Mouse (Mus musculus): ENCODE results near the gene Rora.

Gene Rora

GRCm38 (mm10) chr9:68821388-68821787 lies 167.8 kb downstream of the Rora start:
- no peak for DNase-seq (ENCODE audit: low spot score)

DNA sequence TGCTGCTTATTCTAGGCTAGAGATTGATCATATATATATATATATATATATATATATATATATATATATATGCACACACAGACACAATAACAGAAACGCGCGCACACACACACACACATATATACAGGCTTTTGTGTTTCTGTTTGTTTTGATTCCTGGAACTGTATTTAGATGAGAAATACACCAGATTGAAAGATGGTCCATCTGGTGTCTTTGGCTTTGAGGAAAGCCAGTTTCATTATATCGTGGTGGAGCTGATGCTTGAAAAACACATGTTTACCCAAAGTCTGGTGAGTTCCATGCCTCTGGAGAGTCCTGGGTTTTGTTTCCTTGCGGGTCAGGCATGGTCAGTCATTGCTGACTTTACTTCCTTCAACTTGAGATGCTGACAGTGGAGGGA lies 169.7 kb downstream of the Rora start:
- DNase-seq (ENCODE audit: low spot score): no peak

GRCm38 (mm10) chr9:68825107-68825506 lies 171.5 kb downstream of the Rora start:
- DNase-seq (ENCODE audit: low spot score): no peak

- no peak for DNase-seq (ENCODE audit: low spot score)
Observed at GRCm38 (mm10) chr9:68825841-68826240, 172.3 kb downstream of the Rora start.

DNA sequence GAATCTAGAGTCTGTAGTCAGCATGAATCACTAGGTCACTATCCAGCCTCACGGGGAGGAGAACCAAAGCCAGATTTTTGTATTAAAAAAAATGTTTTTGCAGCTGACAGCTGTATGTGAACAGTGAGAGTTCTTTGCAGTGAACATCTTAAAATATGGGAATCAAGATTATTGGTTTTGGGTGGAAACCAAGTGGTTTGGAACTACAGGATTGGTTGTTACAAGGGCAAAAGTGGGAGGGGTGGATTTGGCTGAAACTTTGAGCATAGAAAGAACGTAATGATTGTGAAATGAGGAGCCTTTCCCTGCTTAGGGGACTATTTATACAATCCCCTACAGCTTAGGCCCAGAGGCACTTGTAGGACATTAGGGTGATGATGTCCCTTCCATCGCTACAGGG lies 173.9 kb downstream of the Rora start:
- DNase-seq (ENCODE audit: low spot score): no peak

- DNase-seq (ENCODE audit: low spot score): peak; percentile 29
Observed at GRCm38 (mm10) chr9:68829903-68830302, 176.3 kb downstream of the Rora start.

GRCm38 (mm10) chr9:68833323-68833722 lies 179.7 kb downstream of the Rora start:
- DNase-seq (ENCODE audit: low spot score): no peak

- no peak for DNase-seq (ENCODE audit: low spot score)
Observed at GRCm38 (mm10) chr9:68835037-68835649, 181.6 kb downstream of the Rora start.

DNA sequence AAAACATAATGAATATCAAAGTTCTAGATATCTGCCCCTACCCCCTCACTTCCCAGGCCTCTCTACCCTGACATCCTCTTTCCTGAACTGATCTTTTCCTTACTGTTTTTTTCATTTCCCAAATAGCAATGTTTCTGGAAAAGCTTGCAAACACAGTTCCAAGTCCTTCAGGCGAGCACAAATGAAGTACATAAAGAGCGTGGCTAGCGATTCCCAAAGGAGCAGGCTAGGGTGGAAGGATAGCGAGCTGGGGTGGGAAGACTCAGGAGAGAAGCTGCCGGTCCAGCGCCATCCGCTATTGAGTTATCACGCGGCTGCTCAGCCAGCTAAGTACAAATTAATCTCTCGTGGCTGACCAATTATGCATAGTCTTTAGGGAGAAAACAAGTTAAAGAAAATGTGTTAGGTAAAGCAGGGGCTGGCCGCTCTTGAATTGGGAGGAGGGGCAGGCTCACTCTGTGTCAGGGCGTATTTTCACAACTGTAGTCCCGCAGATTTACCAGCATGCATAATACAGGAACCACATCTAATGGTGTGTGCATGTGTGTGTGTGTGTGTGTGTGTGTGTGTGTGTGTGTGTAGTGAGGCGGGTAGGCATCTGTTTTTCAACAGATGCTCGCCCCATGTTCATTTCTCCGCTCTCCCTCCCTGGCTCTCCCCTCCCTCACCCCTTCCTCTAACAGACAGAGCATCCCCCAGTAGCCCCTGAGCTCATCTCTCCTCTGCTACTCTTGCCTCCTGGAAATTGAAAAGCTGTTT lies 188.7 kb downstream of the Rora start:
- no peak for DNase-seq (ENCODE audit: low spot score)

- DNase-seq (ENCODE audit: low spot score): no peak
Observed at GRCm38 (mm10) chr9:68845556-68845955, 192.0 kb downstream of the Rora start.

GRCm38 (mm10) chr9:68850321-68850720 lies 196.7 kb downstream of the Rora start:
- DNase-seq (ENCODE audit: low spot score): no peak

DNA sequence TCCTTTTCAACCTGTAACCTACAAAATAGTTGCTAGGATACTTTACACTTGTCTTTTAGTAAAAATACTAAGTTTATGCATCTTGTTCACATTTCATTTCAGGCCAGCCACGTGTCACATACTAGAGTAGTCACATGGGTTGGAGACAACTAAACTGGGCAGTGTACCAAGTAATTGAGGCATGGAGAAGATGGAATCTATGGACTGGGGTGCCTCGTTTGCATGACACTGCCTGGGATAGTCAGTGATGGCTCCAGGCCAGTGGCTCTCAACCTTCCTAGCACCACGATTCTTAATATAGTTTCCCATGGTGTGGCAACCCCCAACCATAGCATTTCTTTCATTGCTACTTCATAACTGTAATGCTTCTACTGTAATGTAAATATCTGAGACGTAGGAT lies 198.6 kb downstream of the Rora start:
- no peak for DNase-seq (ENCODE audit: low spot score)

DNA sequence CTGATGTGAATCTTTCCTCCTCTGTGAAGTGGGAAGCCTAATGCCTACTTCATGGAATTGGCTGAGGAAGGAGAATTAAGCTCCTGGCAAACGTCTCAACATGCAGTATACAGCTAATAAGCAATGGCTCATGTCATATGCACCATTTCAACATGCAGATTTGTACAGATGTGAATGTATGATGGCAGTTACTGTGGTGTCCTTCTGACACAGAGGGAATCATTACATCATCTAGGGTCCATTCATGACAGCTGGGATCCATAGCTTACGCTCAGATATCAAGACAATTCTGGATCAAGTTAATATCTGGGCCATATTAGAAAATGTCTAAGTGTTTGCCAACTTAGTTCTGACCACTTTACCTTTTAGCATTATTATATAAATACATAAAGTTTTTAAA lies 199.3 kb downstream of the Rora start:
- no peak for DNase-seq (ENCODE audit: low spot score)

DNA sequence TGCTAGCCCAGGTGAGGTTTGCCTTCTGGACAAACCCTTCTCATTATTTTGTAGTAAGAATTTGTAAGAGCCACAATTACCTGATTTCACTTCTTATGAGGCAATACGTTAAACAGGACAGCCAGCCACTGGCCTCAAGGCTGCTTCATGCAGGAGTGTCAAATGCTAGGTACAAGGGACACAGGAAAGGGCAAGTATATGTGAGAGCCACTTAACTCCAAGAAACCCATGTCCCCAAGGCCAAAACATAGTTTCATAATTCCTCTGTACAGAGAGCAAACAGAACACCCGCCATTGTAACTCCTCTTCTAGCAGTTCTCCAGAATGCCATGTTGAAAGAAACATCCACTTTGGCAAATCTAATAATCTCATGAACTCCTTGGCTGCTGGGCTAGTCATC lies 205.9 kb downstream of the Rora start:
- no peak for DNase-seq (ENCODE audit: low spot score)

DNA sequence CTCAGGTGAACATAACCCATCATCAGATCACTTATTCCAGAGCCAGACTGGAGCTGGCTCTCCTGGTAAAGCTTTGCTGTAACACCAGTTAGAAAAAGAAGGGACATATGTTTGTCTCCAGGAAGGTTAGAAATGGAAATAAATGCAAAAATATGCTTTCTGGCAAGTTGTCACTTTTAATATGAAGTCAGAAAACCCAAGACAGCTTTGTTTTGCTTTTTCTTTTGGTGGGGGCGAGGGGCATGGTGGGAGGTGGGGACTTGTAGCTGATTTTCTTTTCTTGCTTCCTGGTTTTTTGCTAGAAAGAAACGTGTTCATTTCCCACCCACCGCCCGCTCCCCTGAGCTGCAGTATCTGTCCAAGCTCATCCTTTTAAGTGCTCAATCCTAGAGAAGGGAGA lies 212.7 kb downstream of the Rora start:
- no peak for DNase-seq (ENCODE audit: low spot score)

DNA sequence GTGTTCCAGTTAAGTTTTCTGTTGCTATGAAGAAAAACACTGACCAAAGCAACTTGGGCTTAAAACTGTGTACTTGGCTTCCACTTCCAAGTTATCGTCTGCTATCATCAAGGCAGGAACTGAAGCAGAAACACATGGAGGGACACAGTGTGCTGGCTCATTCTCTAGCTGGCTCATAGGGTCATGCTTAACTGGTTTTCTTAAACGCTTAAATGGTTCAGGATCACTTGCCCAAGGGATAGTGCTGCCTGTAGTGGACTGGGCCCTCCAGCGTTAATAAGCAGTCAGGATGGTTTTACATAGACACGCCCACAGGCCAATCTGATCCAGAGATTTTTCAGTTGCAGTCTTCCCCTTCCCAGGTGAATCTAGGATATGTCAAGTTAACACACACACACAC lies 220.3 kb downstream of the Rora start:
- DNase-seq (ENCODE audit: low spot score): no peak

- no peak for DNase-seq (ENCODE audit: low spot score)
Observed at GRCm38 (mm10) chr9:68874544-68874943, 221.0 kb downstream of the Rora start.

DNA sequence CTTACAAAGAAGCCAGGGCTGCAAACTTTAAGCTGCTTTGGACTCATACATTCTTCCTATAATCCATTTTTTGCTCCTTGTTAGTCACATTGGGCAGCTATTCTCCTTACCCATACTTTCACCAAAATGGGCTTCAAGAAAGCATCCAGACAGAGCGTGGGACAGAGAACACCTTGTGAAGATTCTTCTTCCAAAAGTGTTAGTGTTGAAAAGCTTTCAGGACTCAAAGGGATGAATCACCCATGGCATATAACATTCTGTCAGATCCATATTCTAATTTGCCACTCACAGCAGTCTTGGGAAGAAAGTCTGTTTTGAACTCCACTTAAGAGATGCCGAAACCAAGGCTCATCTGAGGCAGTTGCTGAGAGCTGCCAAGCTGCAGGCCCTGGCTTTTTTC lies 222.2 kb downstream of the Rora start:
- DNase-seq (ENCODE audit: low spot score): no peak

DNA sequence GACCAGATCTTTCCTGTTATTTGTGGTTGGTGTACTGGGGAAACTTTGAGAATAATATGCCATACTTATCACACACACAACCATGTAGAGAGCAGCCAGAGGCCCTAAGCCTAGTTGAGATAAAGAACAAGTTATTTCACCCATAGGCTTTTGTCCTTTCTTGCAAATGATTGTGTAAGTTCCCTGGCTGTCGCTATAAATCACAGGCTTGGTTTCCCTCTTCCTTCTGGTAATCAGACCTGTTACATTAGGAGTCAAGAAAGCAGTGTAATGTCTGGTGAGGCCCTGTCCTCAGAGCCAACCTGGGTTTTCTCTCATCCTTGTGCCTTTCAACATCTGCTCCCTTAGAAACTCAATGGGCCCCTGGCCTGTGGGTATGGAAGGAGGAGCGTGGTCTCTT lies 222.7 kb downstream of the Rora start:
- no peak for DNase-seq (ENCODE audit: low spot score)

GRCm38 (mm10) chr9:68881896-68882295 lies 228.3 kb downstream of the Rora start:
- peak; percentile 25 for DNase-seq (ENCODE audit: low spot score)

DNA sequence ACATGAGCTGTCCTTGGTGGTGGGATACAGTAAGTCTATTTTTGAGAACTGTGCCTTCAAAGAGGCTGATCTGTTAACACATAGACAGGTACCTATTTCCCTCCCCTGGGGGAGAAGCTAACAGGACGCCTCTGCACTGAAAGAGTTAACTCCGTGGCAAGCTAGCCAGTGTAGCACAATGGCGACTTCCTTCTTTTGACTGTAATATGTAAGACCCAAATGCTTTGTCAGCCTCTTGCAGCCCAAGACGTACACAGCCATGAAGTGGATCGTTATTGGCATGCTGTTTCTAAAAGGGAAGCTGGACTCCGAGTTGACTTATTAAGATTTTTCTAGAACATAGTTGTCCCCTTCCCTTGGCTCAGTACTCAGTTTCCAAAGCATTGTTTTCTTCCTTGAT lies 229.4 kb downstream of the Rora start:
- DNase-seq (ENCODE audit: low spot score): no peak

DNA sequence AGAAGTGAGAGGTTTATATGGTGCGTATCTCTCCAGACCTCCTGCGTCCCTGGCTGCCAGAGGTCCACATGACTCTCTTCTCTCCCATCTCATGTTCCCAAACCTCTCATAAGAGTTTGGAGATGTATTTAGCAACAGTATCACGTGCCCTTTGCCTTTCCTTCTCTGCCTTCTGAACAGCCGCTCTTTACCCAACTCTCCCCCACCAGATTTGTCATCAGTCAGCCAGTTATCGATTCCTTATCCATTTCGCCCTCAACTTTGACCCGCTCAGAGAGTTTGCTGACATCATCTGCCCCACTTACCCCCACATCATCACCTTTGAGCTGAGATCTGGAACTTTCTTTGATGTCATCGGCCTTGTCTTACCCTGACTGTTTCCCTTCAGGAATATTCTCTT lies 230.1 kb downstream of the Rora start:
- DNase-seq (ENCODE audit: low spot score): no peak

GRCm38 (mm10) chr9:68884451-68885035 lies 231.0 kb downstream of the Rora start:
- no peak for DNase-seq (ENCODE audit: low spot score)

DNA sequence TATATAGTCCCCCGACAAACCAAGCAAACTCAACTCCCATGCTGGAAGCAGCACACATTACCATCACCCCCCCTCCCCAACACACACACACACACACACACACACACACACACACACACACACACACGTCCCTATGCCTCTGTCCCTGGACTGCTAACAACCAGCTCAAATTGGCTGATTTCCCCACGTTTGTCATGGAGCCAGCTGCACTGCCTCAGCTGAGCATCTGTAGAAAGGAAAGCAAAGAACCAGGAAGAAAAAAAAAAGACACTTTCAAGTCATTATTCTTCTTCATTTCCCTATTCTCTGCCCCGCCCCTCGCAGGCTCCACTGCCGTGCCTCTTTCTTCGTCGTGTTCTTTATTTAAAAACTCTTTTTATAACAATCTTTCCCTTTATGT lies 235.1 kb downstream of the Rora start:
- DNase-seq (ENCODE audit: low spot score): peak; percentile 29

Measured in layer of hippocampus, adult 11-12 months (tissue).